Mouse (Mus musculus): ENCODE measurements around the gene Cdc42se1.

Cdc42se1 gene

GRCm38 (mm10) chr3:95250783-95251424 lies 22.4 kb downstream of the Cdc42se1 start, which contains the start of gene Bnipl:
Gene Bnipl, minus strand, starts transcription at chr3:95251193.
- DNase-seq (ENCODE audit: low spot score in 2 of 2): no peak

- no peak for DNase-seq (ENCODE audit: low spot score in 2 of 2)
Measured at GRCm38 (mm10) chr3:95256931-95257330, 28.4 kb downstream of the Cdc42se1 start.

GRCm38 (mm10) chr3:95261975-95262374 lies 33.4 kb downstream of the Cdc42se1 start:
- no peak for DNase-seq (ENCODE audit: low spot score in 2 of 2)

- peak; percentile 63 to 79 for DNase-seq (ENCODE audit: low spot score in 2 of 2)
Measured at GRCm38 (mm10) chr3:95263089-95263739, 34.7 kb downstream of the Cdc42se1 start.

GRCm38 (mm10) chr3:95264724-95265123 lies 36.2 kb downstream of the Cdc42se1 start:
- DNase-seq (ENCODE audit: low spot score in 2 of 2): no peak

- no peak for DNase-seq (ENCODE audit: low spot score in 2 of 2)
Measured at GRCm38 (mm10) chr3:95266052-95266451, 37.5 kb downstream of the Cdc42se1 start.

- DNase-seq (ENCODE audit: low spot score in 2 of 2): no peak
Measured at GRCm38 (mm10) chr3:95267855-95268254, 39.3 kb downstream of the Cdc42se1 start.

GRCm38 (mm10) chr3:95269789-95270188 lies 41.3 kb downstream of the Cdc42se1 start:
- peak in 1 of 2 experiments; percentile 53 for DNase-seq (ENCODE audit: low spot score in 2 of 2)

GRCm38 (mm10) chr3:95270766-95271364 lies 42.3 kb downstream of the Cdc42se1 start:
- no peak for DNase-seq (ENCODE audit: low spot score in 2 of 2)

GRCm38 (mm10) chr3:95273471-95273870 lies 44.9 kb downstream of the Cdc42se1 start:
- no peak for DNase-seq (ENCODE audit: low spot score in 2 of 2)

- DNase-seq (ENCODE audit: low spot score in 2 of 2): no peak
Measured at GRCm38 (mm10) chr3:95274453-95274852, 45.9 kb downstream of the Cdc42se1 start.

- DNase-seq (ENCODE audit: low spot score in 2 of 2): no peak
Measured at GRCm38 (mm10) chr3:95275161-95275560, 46.6 kb downstream of the Cdc42se1 start.

GRCm38 (mm10) chr3:95276428-95276934 lies 47.9 kb downstream of the Cdc42se1 start:
- no peak for DNase-seq (ENCODE audit: low spot score in 2 of 2)

GRCm38 (mm10) chr3:95277149-95277551 lies 48.6 kb downstream of the Cdc42se1 start:
- no peak for DNase-seq (ENCODE audit: low spot score in 2 of 2)

GRCm38 (mm10) chr3:95280747-95281146 lies 52.2 kb downstream of the Cdc42se1 start:
- DNase-seq (ENCODE audit: low spot score in 2 of 2): peak; percentile 55 to 60

- DNase-seq (ENCODE audit: low spot score in 2 of 2): peak; percentile 99
Measured at GRCm38 (mm10) chr3:95281216-95282126, 52.9 kb downstream of the Cdc42se1 start, which contains the start of the genes Mindy1 and Prune1. Gene Mindy1, plus strand, starts transcription at chr3:95281345. Gene Prune1, minus strand, starts transcription at chr3:95282076.

GRCm38 (mm10) chr3:95282381-95282864 lies 53.9 kb downstream of the Cdc42se1 start:
- no peak for DNase-seq (ENCODE audit: low spot score in 2 of 2)

- DNase-seq (ENCODE audit: low spot score in 2 of 2): peak; percentile 84 to 85
Measured at GRCm38 (mm10) chr3:95282865-95283588, 54.5 kb downstream of the Cdc42se1 start.

- DNase-seq (ENCODE audit: low spot score in 2 of 2): no peak
Measured at GRCm38 (mm10) chr3:95283589-95283941, 55.0 kb downstream of the Cdc42se1 start.

- DNase-seq (ENCODE audit: low spot score in 2 of 2): no peak
Measured at GRCm38 (mm10) chr3:95284062-95284461, 55.5 kb downstream of the Cdc42se1 start.

Data from right cerebral cortex, postnatal 10 days (tissue).